Mouse (Mus musculus) forebrain, embryonic 13.5 days (tissue): ENCODE results near the gene Zdhhc21. TPM values are rescaled to one million over a fixed set of nuclear protein-coding genes. Genes with fewer than 3 reads are reported as not detected.

Experiments used
- ATAC-seq: fragments of 200-750 bp; cut with Nextera tagmentation; 2 replicates; pipeline ENCODE4 v1.8.0; 2017
- H3K27ac ChIP-seq: fragments of 300-500 bp; sonication (generic); 2 replicates; pipeline ENCODE4 v1.5.1; 2015; ENCODE audit warnings: inconsistent platforms, mild to moderate bottlenecking, moderate library complexity
- H3K27me3 ChIP-seq: fragments of 300-500 bp; sonication (generic); 2 replicates; pipeline ENCODE4 v1.6.1; 2015; ENCODE audit warnings: mild to moderate bottlenecking, inconsistent platforms
- H3K36me3 ChIP-seq: fragments of 300-500 bp; sonication (generic); 2 replicates; pipeline ENCODE4 v1.6.1; 2015; ENCODE audit warnings: mild to moderate bottlenecking, inconsistent platforms; ENCODE audit not compliant: poor library complexity, severe bottlenecking
- H3K4me1 ChIP-seq: fragments of 300-500 bp; sonication (generic); 2 replicates; pipeline ENCODE4 v1.6.1; 2015; ENCODE audit warnings: inconsistent platforms
- H3K4me2 ChIP-seq: fragments of 300-500 bp; sonication (generic); 2 replicates; pipeline ENCODE4 v1.6.1; 2015; ENCODE audit warnings: inconsistent platforms, mild to moderate bottlenecking, moderate library complexity
- H3K4me3 ChIP-seq: fragments of 300-500 bp; sonication (generic); 2 replicates; pipeline ENCODE4 v1.5.1; 2015; ENCODE audit warnings: mild to moderate bottlenecking, inconsistent platforms
- H3K9ac ChIP-seq: fragments of 300-500 bp; sonication (generic); 2 replicates; pipeline ENCODE4 v1.6.1; 2015; ENCODE audit warnings: mild to moderate bottlenecking, inconsistent platforms
- H3K9me3 ChIP-seq: fragments of 300-500 bp; sonication (generic); replicated peaks from 2 replicates; pipeline ENCODE4 v1.6.1; 2016; ENCODE audit warnings: inconsistent platforms
- WGBS: fragments of 180-500 bp; shearing (Covaris S2); methylation state at CpG from one replicate; pipeline ENCODE4 v1.1.7; 2015; 5-methylcytosine and 5-hydroxymethylcytosine counted together
- polyA plus RNA-seq: library from polyadenylated mRNA; unstranded; fragments of >200 nt; fragmentation: Nextera tagmentation; extraction: Ambion mirVana; gene quantifications from 2 replicates; pipeline ENCODE4 v1.2.1, GENCODE M21; 2015

Gene Zdhhc21
- polyA plus RNA-seq, 1 experiment from 2014 or later = 15.1 TPM

DNA sequence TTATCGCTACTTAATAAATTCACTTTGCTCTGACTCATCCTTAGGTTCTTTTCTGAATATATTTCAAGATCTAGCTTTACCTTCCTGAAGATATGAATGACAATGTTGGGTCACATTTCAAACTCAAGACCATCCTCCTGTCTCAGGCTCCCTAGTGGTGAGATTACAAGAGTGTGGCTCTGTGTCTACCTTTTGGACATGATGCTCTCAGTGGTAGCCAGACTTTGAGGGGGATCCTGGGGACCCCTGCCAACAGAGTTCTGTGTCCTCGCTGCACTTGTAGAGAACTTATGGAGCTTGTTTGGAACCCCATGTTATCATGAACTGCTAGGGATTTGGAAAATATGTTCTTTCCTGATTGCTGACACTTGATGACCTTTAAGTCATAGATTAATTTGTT, 1.7 kb upstream of the Zdhhc21 start:
- H3K27ac ChIP-seq = no peak overlapping the region
- peaks cover 33% of the 10 kb centered on the region for H3K4me1 ChIP-seq
- H3K4me3 ChIP-seq = no peak overlapping the region
- H3K9ac ChIP-seq = no peak overlapping the region
- H3K4me2 ChIP-seq = no peak overlapping the region
- no peaks in the 10 kb centered on the region for H3K9me3 ChIP-seq
- no peak for ATAC-seq
- 93% methylated on average over 2 of the region's 2 CpGs for WGBS
- no peaks in the 10 kb centered on the region for H3K36me3 ChIP-seq
- no peaks in the 10 kb centered on the region for H3K27me3 ChIP-seq

DNA sequence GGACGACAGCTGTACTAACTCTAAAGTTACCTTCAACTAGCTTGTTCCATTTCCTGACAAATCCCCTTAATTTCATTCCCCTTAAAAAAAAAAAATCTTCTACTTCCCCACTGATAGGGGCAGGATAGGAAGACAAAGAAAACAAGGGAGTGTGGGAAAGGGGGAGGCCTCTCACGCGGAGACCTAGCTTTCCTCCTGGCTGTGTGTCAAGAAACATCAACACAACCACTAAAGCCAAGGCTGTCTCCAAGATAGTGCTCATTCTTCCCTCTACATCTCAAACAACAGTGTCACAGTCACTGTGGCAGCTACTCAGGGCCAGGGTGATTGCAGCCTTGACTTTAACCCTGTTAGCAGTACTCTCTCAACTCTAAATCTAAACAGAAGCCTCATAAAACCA, 808 bp upstream of the Zdhhc21 start:
- ATAC-seq = no peak
- no peak overlapping the region for H3K27ac ChIP-seq
- peaks cover 40% of the 10 kb centered on the region for H3K4me1 ChIP-seq
- WGBS = 23% methylated on average over 3 of the region's 3 CpGs
- no peaks in the 10 kb centered on the region for H3K36me3 ChIP-seq
- no peaks in the 10 kb centered on the region for H3K9me3 ChIP-seq
- no peak overlapping the region for H3K9ac ChIP-seq
- no peak overlapping the region for H3K4me2 ChIP-seq
- no peaks in the 10 kb centered on the region for H3K27me3 ChIP-seq
- no peak overlapping the region for H3K4me3 ChIP-seq

DNA sequence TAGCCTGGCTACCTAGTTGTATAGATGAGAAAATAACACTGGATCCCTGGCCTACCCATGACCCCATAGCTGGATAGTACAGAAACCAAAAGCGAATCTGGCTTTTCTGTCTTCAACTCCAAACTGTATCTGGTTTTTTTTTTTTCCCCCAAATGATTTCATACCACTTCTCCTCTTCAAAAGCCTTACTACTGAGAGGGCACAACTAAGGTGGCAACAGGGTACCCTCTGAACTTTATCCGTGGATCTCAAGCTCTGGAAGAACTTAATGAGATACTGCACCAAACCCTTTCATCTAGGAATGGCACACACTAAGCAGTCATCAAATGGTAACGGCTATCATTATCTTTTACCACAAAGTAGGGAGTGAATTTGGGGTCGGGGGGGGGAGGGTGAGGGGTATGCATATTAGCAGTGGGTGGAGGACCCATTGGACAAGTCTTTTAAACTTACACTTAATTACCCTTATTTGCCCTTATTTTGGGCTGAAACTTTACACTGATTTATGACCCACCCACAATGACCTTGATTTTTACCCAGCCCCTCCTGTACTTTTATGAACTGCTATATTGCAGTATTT, 1.2 kb downstream of the Zdhhc21 start:
- Histone ChIP-seq H3K9ac (peak overlapping the region; percentile 96), H3K27me3 (no peaks in the 10 kb centered on the region), H3K9me3 (no peaks in the 10 kb centered on the region), H3K4me1 (peaks cover 45% of the 10 kb centered on the region), H3K27ac (peak overlapping the region; percentile 92), H3K36me3 (no peaks in the 10 kb centered on the region), H3K4me3 (peak overlapping the region; percentile 72), H3K4me2 (peak overlapping the region; percentile 76)
- ATAC-seq = no peak
- 20% methylated on average over 4 of the region's 4 CpGs for WGBS

DNA sequence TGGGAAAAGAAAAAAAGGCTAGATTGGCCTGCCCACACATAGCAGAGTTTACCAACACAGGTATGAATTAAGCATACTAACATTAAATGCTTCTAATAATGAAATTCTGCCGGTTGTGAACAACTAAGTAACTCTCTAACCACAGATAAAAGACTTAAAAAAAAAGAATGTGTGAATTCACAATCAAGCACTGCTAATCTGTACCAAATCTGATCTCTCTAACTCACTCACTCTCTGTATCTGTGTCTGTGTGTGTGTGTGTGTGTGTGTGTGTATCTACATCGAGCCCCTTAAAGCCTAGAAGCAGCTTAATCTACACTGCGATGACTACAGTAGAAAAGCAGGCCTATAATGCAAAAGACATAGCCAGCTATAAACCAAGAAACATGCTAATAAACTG, 2.8 kb downstream of the Zdhhc21 start:
- H3K4me2 ChIP-seq = no peak overlapping the region
- H3K9me3 ChIP-seq = no peaks in the 10 kb centered on the region
- H3K9ac ChIP-seq = 0 out of 2 replicates have a peak overlapping the region, but pooled peaks have one; percentile 7
- 90% methylated on average over 3 of the region's 3 CpGs for WGBS
- no peak overlapping the region for H3K4me3 ChIP-seq
- H3K4me1 ChIP-seq = peaks cover 42% of the 10 kb centered on the region
- no peaks in the 10 kb centered on the region for H3K27me3 ChIP-seq
- ATAC-seq = no peak
- peak overlapping the region; percentile 10; the same call in 1 of the 2 replicates for H3K27ac ChIP-seq
- peaks cover 6% of the 10 kb centered on the region; the same call in 1 of the 2 replicates for H3K36me3 ChIP-seq

DNA sequence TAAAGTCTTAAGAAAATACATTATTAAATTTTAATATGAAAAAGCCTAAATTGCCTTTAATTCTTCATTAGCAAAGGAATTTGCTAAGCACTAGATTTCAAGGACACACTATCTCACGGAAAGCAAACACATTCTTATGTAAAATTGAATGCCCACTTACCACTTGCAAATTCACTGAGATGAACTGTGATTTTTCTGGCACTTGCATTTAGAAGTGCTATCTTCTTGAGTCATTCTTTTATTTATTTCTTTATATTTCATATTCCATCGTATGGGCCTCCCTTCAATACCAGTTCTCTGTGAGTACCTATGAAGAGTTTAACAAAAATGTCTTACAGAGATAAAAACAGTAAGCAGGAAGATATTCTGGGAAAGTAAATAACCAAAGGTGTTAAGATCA, 5.9 kb downstream of the Zdhhc21 start:
- Histone ChIP-seq H3K9me3 (no peaks in the 10 kb centered on the region), H3K27ac (no peak overlapping the region), H3K4me1 (peaks cover 31% of the 10 kb centered on the region; the same call in 1 of the 2 replicates), H3K36me3 (peaks cover 6% of the 10 kb centered on the region; the same call in 1 of the 2 replicates), H3K4me3 (no peak overlapping the region), H3K4me2 (no peak overlapping the region), H3K27me3 (no peaks in the 10 kb centered on the region), H3K9ac (no peak overlapping the region)
- WGBS = 76% methylated on average over 2 of the region's 2 CpGs
- no peak for ATAC-seq

DNA sequence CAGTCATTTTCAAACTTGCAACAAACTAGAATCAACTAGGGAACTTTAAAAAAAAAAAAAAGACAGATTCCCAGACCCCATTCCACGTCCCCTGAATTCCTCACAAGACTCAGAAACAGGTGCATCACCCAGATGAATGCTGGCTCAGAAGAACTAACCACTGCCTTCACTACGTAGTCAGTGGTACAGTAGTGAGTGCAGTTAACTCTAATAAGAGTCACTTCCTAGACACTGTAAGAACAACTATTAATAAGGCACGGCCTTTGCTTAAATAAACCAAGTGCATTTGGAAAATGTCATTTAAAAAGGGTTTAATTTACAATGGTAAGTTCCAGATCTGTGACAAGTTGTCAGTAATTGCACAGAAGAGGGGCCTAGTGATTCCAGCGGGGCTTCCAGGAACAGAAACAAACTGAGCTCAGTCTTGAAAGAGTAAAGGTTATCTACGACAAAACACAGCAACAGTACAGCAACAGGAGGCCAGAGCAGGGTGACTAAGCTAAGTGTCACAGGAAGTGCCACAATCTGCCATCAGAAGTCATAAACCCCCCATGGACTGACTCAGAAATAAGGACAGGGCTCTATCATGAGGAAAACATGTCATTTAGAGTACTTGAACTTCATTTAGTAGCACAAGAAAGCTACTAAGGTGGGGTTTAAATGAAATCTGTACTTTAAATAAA, 11.1 kb downstream of the Zdhhc21 start:
- no peak overlapping the region for H3K4me2 ChIP-seq
- no peaks in the 10 kb centered on the region for H3K4me1 ChIP-seq
- peaks cover 19% of the 10 kb centered on the region for H3K36me3 ChIP-seq
- no peak overlapping the region for H3K27ac ChIP-seq
- 58% methylated on average over 5 of the region's 5 CpGs for WGBS
- H3K27me3 ChIP-seq = no peaks in the 10 kb centered on the region
- H3K4me3 ChIP-seq = no peak overlapping the region
- no peak for ATAC-seq
- H3K9ac ChIP-seq = no peak overlapping the region
- H3K9me3 ChIP-seq = no peaks in the 10 kb centered on the region

DNA sequence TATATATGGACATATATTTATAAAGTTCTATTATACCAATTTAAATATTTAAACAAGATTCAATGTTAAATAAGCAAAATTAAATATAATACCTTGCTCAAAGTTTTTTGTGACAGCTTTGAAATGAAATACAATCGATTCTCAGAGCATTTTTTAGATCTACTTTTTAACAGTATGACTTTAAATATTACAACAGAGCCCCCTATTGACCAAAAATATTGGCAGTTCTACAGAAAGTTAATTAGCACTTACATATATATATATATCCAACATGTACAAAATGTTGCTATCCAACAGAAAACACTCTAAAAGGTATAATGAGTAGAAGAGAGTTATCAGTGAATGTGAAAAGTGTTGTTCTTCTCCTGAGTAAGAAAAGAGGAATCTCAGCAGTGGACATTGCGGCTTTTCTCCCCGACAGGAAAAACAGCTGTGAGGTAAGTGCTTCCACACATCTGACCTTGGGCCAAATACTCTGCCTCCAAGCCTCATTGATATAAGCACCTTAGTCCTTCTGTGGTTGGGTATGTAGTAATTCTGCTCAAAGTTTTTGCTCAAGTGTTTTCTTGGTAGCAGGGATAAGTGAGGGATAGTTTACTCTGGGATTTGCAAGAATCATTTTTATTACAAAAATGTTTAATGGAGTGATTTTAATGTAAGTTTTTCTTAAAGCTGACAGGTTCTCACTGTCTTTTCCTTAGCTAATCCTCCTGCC, 22.1 kb downstream of the Zdhhc21 start:
- no peaks in the 10 kb centered on the region for H3K4me1 ChIP-seq
- no peak overlapping the region for H3K27ac ChIP-seq
- no peak overlapping the region for H3K4me3 ChIP-seq
- no peak for ATAC-seq
- no peaks in the 10 kb centered on the region for H3K27me3 ChIP-seq
- H3K9me3 ChIP-seq = no peaks in the 10 kb centered on the region
- H3K9ac ChIP-seq = no peak overlapping the region
- H3K36me3 ChIP-seq = peaks cover 21% of the 10 kb centered on the region
- WGBS = 75% methylated on average over 3 of the region's 3 CpGs
- no peak overlapping the region for H3K4me2 ChIP-seq

DNA sequence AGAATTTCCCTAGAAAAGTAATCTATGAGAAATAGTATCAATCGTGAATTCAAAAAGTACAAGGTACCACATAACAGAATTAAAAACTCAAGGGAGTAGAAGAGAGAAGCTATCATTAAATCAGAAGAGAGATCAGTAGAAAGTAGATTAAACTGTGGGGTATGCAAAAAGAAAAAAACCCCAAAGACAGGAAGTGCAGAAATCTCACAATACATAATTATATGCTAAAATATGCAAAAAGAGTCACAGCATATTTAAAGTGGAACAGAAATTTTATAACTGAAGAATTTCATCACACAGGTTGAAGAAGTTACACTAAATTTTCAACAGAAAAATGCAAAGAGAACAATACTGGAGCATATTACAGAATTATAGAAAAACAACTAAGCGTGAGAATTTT, 28.6 kb downstream of the Zdhhc21 start:
- H3K4me1 ChIP-seq = no peaks in the 10 kb centered on the region
- no peak overlapping the region for H3K9ac ChIP-seq
- H3K9me3 ChIP-seq = no peaks in the 10 kb centered on the region
- H3K27ac ChIP-seq = no peak overlapping the region
- H3K4me2 ChIP-seq = no peak overlapping the region
- no peak for ATAC-seq
- peaks cover 16% of the 10 kb centered on the region; the same call in 1 of the 2 replicates for H3K36me3 ChIP-seq
- whole genome bisulfite sequencing = 99% methylated on average over 2 of the region's 2 CpGs
- no peaks in the 10 kb centered on the region for H3K27me3 ChIP-seq
- no peak overlapping the region for H3K4me3 ChIP-seq

DNA sequence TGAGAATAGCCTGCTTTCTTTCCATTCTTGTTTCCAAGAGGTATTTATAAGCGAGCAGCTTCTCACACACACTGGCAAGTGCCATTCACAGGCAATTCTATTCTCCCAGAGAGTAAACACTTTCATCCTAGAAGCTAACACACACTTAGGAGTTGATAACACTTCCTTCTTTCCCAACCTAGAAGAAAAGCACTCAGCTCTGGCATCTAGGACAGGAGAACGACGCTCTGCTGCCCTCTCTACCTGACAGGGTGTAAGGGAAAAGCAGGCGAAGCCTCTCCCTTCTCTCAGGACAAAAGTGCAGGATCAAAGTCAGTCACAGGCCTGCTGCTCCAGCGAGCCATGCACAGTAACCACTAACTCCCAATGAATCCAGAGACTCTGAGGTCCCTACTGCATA, 30.3 kb downstream of the Zdhhc21 start:
- Histone ChIP-seq H3K4me1 (no peaks in the 10 kb centered on the region), H3K36me3 (peaks cover 10% of the 10 kb centered on the region; the same call in 1 of the 2 replicates), H3K9ac (no peak overlapping the region), H3K9me3 (no peaks in the 10 kb centered on the region), H3K27ac (no peak overlapping the region), H3K27me3 (no peaks in the 10 kb centered on the region), H3K4me3 (no peak overlapping the region), H3K4me2 (no peak overlapping the region)
- 59% methylated on average over 5 of the region's 5 CpGs for WGBS
- ATAC-seq = no peak

DNA sequence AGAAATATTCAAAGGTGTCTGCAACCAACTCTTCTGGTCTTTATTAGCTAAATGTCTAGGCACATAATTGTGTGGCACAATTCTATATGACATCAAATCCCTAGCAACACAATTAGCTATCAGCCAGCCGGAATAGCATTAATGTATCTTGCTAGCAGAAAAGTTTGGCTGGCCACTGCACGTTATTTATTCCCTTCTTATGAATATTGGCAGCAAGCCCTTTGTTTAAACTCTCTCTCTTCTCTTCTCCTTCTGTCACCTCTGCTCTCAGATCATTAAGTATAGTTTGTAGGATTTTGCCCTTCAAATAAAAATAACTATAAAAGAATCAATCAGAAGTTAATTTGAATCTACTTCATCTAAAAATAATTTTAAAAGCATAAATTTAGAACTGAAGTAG, 32.8 kb downstream of the Zdhhc21 start:
- 50% methylated on average over 2 of the region's 2 CpGs for WGBS
- H3K27me3 ChIP-seq = no peaks in the 10 kb centered on the region
- H3K27ac ChIP-seq = no peak overlapping the region
- no peak overlapping the region for H3K4me2 ChIP-seq
- no peak for ATAC-seq
- no peak overlapping the region for H3K4me3 ChIP-seq
- H3K4me1 ChIP-seq = no peaks in the 10 kb centered on the region
- no peak overlapping the region for H3K9ac ChIP-seq
- H3K9me3 ChIP-seq = no peaks in the 10 kb centered on the region
- H3K36me3 ChIP-seq = peaks cover 4% of the 10 kb centered on the region; the same call in 1 of the 2 replicates

DNA sequence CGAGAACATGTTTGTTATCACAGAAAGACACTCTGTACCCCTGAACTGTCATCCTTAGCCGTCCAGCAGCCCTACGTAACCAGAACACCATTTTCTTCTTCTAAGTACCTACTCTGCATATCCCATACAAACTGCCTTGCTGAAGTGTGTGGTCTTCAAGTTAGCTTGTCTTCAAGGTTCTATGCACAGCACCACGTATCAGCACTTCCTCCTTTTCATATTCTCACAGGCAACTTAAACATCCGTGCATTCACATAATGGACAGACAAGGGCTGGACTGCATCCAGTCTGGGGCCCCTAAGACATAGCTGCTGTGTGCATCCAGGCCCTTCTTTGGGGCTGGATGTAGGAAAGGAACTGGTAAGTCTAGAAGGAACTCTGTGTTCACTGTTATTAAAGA, 41.9 kb downstream of the Zdhhc21 start:
- ATAC-seq = no peak
- Histone ChIP-seq H3K9ac (no peak overlapping the region), H3K36me3 (peaks cover 12% of the 10 kb centered on the region), H3K9me3 (no peaks in the 10 kb centered on the region), H3K27me3 (no peaks in the 10 kb centered on the region), H3K4me3 (no peak overlapping the region), H3K4me2 (no peak overlapping the region), H3K27ac (no peak overlapping the region), H3K4me1 (peaks cover 5% of the 10 kb centered on the region; the same call in 1 of the 2 replicates)
- WGBS = 89% methylated on average over 5 of the region's 5 CpGs

DNA sequence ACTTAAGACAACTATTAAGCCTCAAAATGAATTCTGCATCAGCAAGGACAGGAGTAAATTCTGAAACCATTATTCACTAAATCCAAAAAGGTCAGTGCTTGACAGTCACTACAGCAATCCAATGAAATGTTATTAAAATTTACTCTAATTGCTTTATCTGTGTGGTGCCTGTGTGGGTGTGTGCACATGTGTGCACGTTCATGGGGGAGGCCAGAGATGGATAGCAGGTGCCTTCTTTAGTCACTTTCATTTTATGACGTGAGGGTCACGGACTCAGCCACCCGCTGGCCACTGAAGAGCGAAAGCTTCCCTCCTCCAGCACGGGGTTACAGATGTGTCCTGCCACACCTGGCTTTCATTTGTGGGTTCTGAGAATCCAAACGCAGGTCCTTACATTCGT, 43.4 kb downstream of the Zdhhc21 start:
- Histone ChIP-seq H3K4me3 (no peak overlapping the region), H3K27ac (no peak overlapping the region), H3K4me2 (no peak overlapping the region), H3K9ac (no peak overlapping the region), H3K27me3 (no peaks in the 10 kb centered on the region), H3K4me1 (peaks cover 5% of the 10 kb centered on the region; the same call in 1 of the 2 replicates), H3K9me3 (no peaks in the 10 kb centered on the region), H3K36me3 (peaks cover 12% of the 10 kb centered on the region)
- ATAC-seq = no peak
- 94% methylated on average over 8 of the region's 8 CpGs for WGBS
